Mouse (Mus musculus): ENCODE measurements around the gene Olfr107. TPM values are rescaled to one million over a fixed set of nuclear protein-coding genes. Genes with fewer than 3 reads are reported as not detected.

Gene Olfr107
- not detected in 2 replicates for polyA plus RNA-seq (2015; fragmentation: Nextera tagmentation; extraction: Ambion mirVana)

GRCm38 (mm10) chr17:37398926-37399325 lies at the start of gene Olfr107:
Gene Olfr107, plus strand, starts transcription at chr17:37399226.
- Histone ChIP-seq H3K4me2 (no peak within 1 kb of the TSS), H3K9ac (no peak within 1 kb of the TSS), H3K4me1 (replicated peaks) (no peaks in the 10 kb centered on the region), H3K9me3 (replicated peaks) (no peaks in the 10 kb centered on the region), H3K27ac (replicated peaks) (no peak within 1 kb of the TSS), H3K27me3 (no peaks in the 10 kb centered on the region), H3K36me3 (replicated peaks) (no peaks in the 10 kb centered on the region), H3K4me3 (replicated peaks) (no peak within 1 kb of the TSS)
- no peak for ATAC-seq (ENCODE audit: insufficient read depth)
- 52% methylated on average over 3 of the region's 3 CpGs for WGBS (ENCODE audit: insufficient replicate concordance)

- no peak within 1 kb of the TSS for H3K4me2 ChIP-seq
- H3K4me3 ChIP-seq (replicated peaks), result no peak within 1 kb of the TSS
- no peaks in the 10 kb centered on the region for H3K36me3 ChIP-seq (replicated peaks)
- H3K4me1 ChIP-seq (replicated peaks), result no peaks in the 10 kb centered on the region
- no peaks in the 10 kb centered on the region for H3K27me3 ChIP-seq
- no peaks in the 10 kb centered on the region for H3K9me3 ChIP-seq (replicated peaks)
- H3K27ac ChIP-seq (replicated peaks), result no peak within 1 kb of the TSS
- no peak for ATAC-seq (ENCODE audit: insufficient read depth)
- H3K9ac ChIP-seq, result no peak within 1 kb of the TSS
Observed at GRCm38 (mm10) chr17:37359282-37359681, 39.7 kb upstream of the Olfr107 start, which contains the start of gene Olfr104-ps. Gene Olfr104-ps, plus strand, starts transcription at chr17:37359582.

GRCm38 (mm10) chr17:37378733-37379132 lies 20.3 kb upstream of the Olfr107 start, which contains the start of gene Olfr105-ps:
Gene Olfr105-ps, plus strand, starts transcription at chr17:37379033.
- no peaks in the 10 kb centered on the region for H3K36me3 ChIP-seq (replicated peaks)
- no peak within 1 kb of the TSS for H3K4me3 ChIP-seq (replicated peaks)
- no peaks in the 10 kb centered on the region for H3K9me3 ChIP-seq (replicated peaks)
- no peaks in the 10 kb centered on the region for H3K4me1 ChIP-seq (replicated peaks)
- H3K27me3 ChIP-seq, result no peaks in the 10 kb centered on the region
- no peak within 1 kb of the TSS for H3K27ac ChIP-seq (replicated peaks)
- H3K9ac ChIP-seq, result no peak within 1 kb of the TSS
- no peak for ATAC-seq (ENCODE audit: insufficient read depth)
- H3K4me2 ChIP-seq, result no peak within 1 kb of the TSS

- Histone ChIP-seq H3K27me3 (no peaks in the 10 kb centered on the region), H3K27ac (replicated peaks) (no peak within 1 kb of the TSS), H3K9ac (no peak within 1 kb of the TSS), H3K9me3 (replicated peaks) (no peaks in the 10 kb centered on the region), H3K4me3 (replicated peaks) (no peak within 1 kb of the TSS), H3K4me1 (replicated peaks) (no peaks in the 10 kb centered on the region), H3K4me2 (no peak within 1 kb of the TSS), H3K36me3 (replicated peaks) (no peaks in the 10 kb centered on the region)
- 47% methylated on average over 1 of the region's 1 CpGs for WGBS (ENCODE audit: insufficient replicate concordance)
- no peak for ATAC-seq (ENCODE audit: insufficient read depth)
Observed at GRCm38 (mm10) chr17:37390093-37390492, 8.9 kb upstream of the Olfr107 start, which contains the start of gene Olfr106-ps. Gene Olfr106-ps, plus strand, starts transcription at chr17:37390393.

DNA sequence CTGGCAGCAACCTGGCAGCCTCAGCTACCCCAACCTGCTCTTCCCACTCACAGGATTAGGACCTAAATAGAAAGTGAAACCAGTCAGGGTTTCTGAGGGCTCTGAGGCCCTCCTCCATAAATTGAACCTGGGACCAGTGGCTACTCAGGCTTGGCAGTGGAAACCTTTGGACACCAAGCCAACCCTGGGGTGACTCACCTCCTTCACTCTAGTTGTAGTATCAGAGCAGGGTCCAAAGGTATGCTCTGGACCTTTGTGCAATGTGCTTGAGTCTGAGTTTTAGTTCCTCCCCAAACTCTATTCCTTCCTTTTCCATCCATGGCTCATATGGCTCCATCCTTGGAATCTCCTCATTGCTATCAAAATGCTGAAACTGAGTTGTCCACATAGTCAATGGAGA lies 14.4 kb downstream of the Olfr107 start:
- no peaks in the 10 kb centered on the region for H3K27me3 ChIP-seq
- no peak overlapping the region for H3K4me3 ChIP-seq (replicated peaks)
- no peaks in the 10 kb centered on the region for H3K4me1 ChIP-seq (replicated peaks)
- H3K9ac ChIP-seq, result no peak overlapping the region
- H3K27ac ChIP-seq (replicated peaks), result no peak overlapping the region
- no peak for ATAC-seq (ENCODE audit: insufficient read depth)
- H3K36me3 ChIP-seq (replicated peaks), result no peaks in the 10 kb centered on the region
- no peak overlapping the region for H3K4me2 ChIP-seq
- H3K9me3 ChIP-seq (replicated peaks), result 0 out of 2 replicates have a peak, but pooled peaks cover 4% of the 10 kb centered on the region

GRCm38 (mm10) chr17:37445180-37445579 lies 46.2 kb downstream of the Olfr107 start, which contains the start of gene Olfr108:
Gene Olfr108, plus strand, starts transcription at chr17:37445480.
- no peaks in the 10 kb centered on the region for H3K27me3 ChIP-seq
- 63% methylated on average over 1 of the region's 1 CpGs for WGBS (ENCODE audit: insufficient replicate concordance)
- no peak within 1 kb of the TSS for H3K9ac ChIP-seq
- ATAC-seq (ENCODE audit: insufficient read depth), result no peak
- no peak within 1 kb of the TSS for H3K4me3 ChIP-seq (replicated peaks)
- H3K4me2 ChIP-seq, result no peak within 1 kb of the TSS
- H3K9me3 ChIP-seq (replicated peaks), result no peaks in the 10 kb centered on the region
- H3K36me3 ChIP-seq (replicated peaks), result no peaks in the 10 kb centered on the region
- no peaks in the 10 kb centered on the region for H3K4me1 ChIP-seq (replicated peaks)
- H3K27ac ChIP-seq (replicated peaks), result no peak within 1 kb of the TSS

Other genes with a start within 250 kb of the Olfr107 start
- gene Olfr93, start 237.7 kb upstream of the Olfr107 start, polyA plus RNA-seq (2015; fragmentation: Nextera tagmentation; extraction: Ambion mirVana), result not detected in 2 replicates
- gene Ubd, start 205.3 kb upstream of the Olfr107 start, polyA plus RNA-seq (2015; fragmentation: Nextera tagmentation; extraction: Ambion mirVana), result not detected in 2 replicates
- gene Olfr94, start 198.2 kb upstream of the Olfr107 start, polyA plus RNA-seq (2015; fragmentation: Nextera tagmentation; extraction: Ambion mirVana), result not detected in 2 replicates
- gene Olfr95, start 186.1 kb upstream of the Olfr107 start, polyA plus RNA-seq (2015; fragmentation: Nextera tagmentation; extraction: Ambion mirVana), result not detected in 2 replicates
- gene Olfr96, start 179.1 kb upstream of the Olfr107 start, polyA plus RNA-seq (2015; fragmentation: Nextera tagmentation; extraction: Ambion mirVana), result not detected in 2 replicates
- not detected in 2 replicates for gene Olfr97, start 161.9 kb upstream of the Olfr107 start, polyA plus RNA-seq (2015; fragmentation: Nextera tagmentation; extraction: Ambion mirVana)
- gene Olfr98, start 135.5 kb upstream of the Olfr107 start, polyA plus RNA-seq (2015; fragmentation: Nextera tagmentation; extraction: Ambion mirVana), result not detected in 2 replicates
- 2.0 TPM in 2 replicates for gene H2-M3, start 129.0 kb upstream of the Olfr107 start, polyA plus RNA-seq (2015; fragmentation: Nextera tagmentation; extraction: Ambion mirVana)
- gene Olfr99, start 115.8 kb upstream of the Olfr107 start, polyA plus RNA-seq (2015; fragmentation: Nextera tagmentation; extraction: Ambion mirVana), result not detected in 2 replicates
- gene Olfr101, start 94.9 kb upstream of the Olfr107 start, polyA plus RNA-seq (2015; fragmentation: Nextera tagmentation; extraction: Ambion mirVana), result not detected in 2 replicates
- not detected in 2 replicates for gene Olfr102, start 82.2 kb upstream of the Olfr107 start, polyA plus RNA-seq (2015; fragmentation: Nextera tagmentation; extraction: Ambion mirVana)
- gene Olfr103, start 59.5 kb upstream of the Olfr107 start, polyA plus RNA-seq (2015; fragmentation: Nextera tagmentation; extraction: Ambion mirVana), result not detected in 2 replicates
- gene Olfr104-ps, start 39.6 kb upstream of the Olfr107 start, polyA plus RNA-seq (2015; fragmentation: Nextera tagmentation; extraction: Ambion mirVana), result not detected in 2 replicates
- not detected in 2 replicates for gene Olfr105-ps, start 20.2 kb upstream of the Olfr107 start, polyA plus RNA-seq (2015; fragmentation: Nextera tagmentation; extraction: Ambion mirVana)
- not detected in 2 replicates for gene Olfr106-ps, start 8.8 kb upstream of the Olfr107 start, polyA plus RNA-seq (2015; fragmentation: Nextera tagmentation; extraction: Ambion mirVana)
- not detected in 2 replicates for gene Olfr108, start 46.3 kb downstream of the Olfr107 start, polyA plus RNA-seq (2015; fragmentation: Nextera tagmentation; extraction: Ambion mirVana)
- not detected in 2 replicates for gene Olfr109, start 59.7 kb downstream of the Olfr107 start, polyA plus RNA-seq (2015; fragmentation: Nextera tagmentation; extraction: Ambion mirVana)
- gene H2-M2, start 84.3 kb downstream of the Olfr107 start, polyA plus RNA-seq (2015; fragmentation: Nextera tagmentation; extraction: Ambion mirVana), result not detected in 2 replicates
- gene Olfr110, start 93.2 kb downstream of the Olfr107 start, polyA plus RNA-seq (2015; fragmentation: Nextera tagmentation; extraction: Ambion mirVana), result not detected in 2 replicates
- gene Olfr111, start 108.8 kb downstream of the Olfr107 start, polyA plus RNA-seq (2015; fragmentation: Nextera tagmentation; extraction: Ambion mirVana), result not detected in 2 replicates
- gene Olfr112, start 170.2 kb downstream of the Olfr107 start, polyA plus RNA-seq (2015; fragmentation: Nextera tagmentation; extraction: Ambion mirVana), result not detected in 2 replicates
- not detected in 2 replicates for gene Olfr113, start 178.4 kb downstream of the Olfr107 start, polyA plus RNA-seq (2015; fragmentation: Nextera tagmentation; extraction: Ambion mirVana)
- gene Olfr114, start 193.5 kb downstream of the Olfr107 start, polyA plus RNA-seq (2015; fragmentation: Nextera tagmentation; extraction: Ambion mirVana), result not detected in 2 replicates
- not detected in 2 replicates for gene Olfr115, start 227.9 kb downstream of the Olfr107 start, polyA plus RNA-seq (2015; fragmentation: Nextera tagmentation; extraction: Ambion mirVana)
- not detected in 2 replicates for gene Olfr116, start 228.0 kb downstream of the Olfr107 start, polyA plus RNA-seq (2015; fragmentation: Nextera tagmentation; extraction: Ambion mirVana)

Measured in liver, embryonic 15.5 days (tissue).